Mouse (Mus musculus): ENCODE results near the gene a. TPM values are rescaled to one million over a fixed set of nuclear protein-coding genes. Genes with fewer than 3 reads are reported as not detected.
"Not testable (repeated sequence)": the region's sequence is repeated elsewhere in the genome, so short reads cannot be mapped to it uniquely, and the experiment has no call there.

a gene
- total and polyA plus RNA-seq, 3 experiments: 7.8 to 23.8 (median 10.9) TPM

DNA sequence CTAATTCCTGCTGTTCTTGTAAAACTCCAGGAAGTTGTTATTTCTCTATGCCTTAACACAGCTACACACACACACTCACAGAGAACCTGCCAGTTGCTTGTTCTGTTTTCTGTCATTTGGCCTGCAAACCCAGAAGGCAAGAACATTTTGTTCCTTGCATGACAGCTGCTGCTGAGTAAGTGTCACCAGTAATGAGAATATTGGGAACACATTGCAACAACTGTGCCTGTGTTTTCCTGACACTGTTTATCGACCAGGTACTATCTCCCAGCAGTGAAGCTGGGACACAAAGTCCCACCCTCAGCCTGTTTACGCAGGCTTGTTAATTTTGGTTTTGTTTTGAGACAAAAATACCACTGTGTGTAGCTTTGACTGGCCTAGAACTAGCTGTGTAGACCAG, 261.5 kb downstream of the a start:
- Histone ChIP-seq H3K9me3 (replicated peaks; ENCODE audit: low read length) (no peaks in the 10 kb centered on the region), H3K4me1 (ENCODE audit: control insufficient read depth in 1 of 2, insufficient read depth in 2 of 2) (peaks cover 4 to 47% of the 10 kb centered on the region in 2 experiments), H3K27ac (ENCODE audit: insufficient read depth, low read depth) (no peak overlapping the region), H3K27me3 (replicated peaks) (no peaks in the 10 kb centered on the region), H3K9ac (ENCODE audit: insufficient read depth, low read depth) (no peak overlapping the region), H3K79me2 (replicated peaks; ENCODE audit: control insufficient read depth, extremely low read depth, insufficient read depth, poor library complexity, severe bottlenecking) (peaks cover 15% of the 10 kb centered on the region), H3K4me3 (replicated peaks in 1 of 3; ENCODE audit: low read depth in 2 of 3, low read length in 2 of 3, poor library complexity in 1 of 3) (no peak overlapping the region), H3K4me2 (ENCODE audit: insufficient read depth, low read depth, poor library complexity, severe bottlenecking) (no peak overlapping the region), H3K36me3 (replicated peaks in 1 of 2; ENCODE audit: control insufficient read depth in 1 of 2, insufficient read depth in 1 of 2, low read length in 1 of 2) (peaks cover 2 to 45% of the 10 kb centered on the region in 2 experiments)
- DNase-seq (ENCODE audit: extremely low read depth): no peak
- in situ Hi-C loops (cut with MboI; ENCODE audit: low pct_ligation_motif_present, low pct_unique_long_range_greater_than_20kb, low sequenced_read_pairs): no loop called here
- TF ChIP-seq MXI1 (IDR thresholded peaks at IDR 0.05; ENCODE audit: low read depth, low read length) (no peak), MAFK (IDR thresholded peaks at IDR 0.05; ENCODE audit: insufficient replicate concordance, low read length) (no peak), USF2 (conservative IDR thresholded peaks at IDR 0.05; ENCODE audit: low read depth, low read length) (no peak), IRF4 (IDR thresholded peaks at IDR 0.05; ENCODE audit: low read depth, low read length) (no peak), TBP (conservative IDR thresholded peaks at IDR 0.05; ENCODE audit: low read depth, low read length) (no peak), SMC3 (IDR thresholded peaks at IDR 0.05; ENCODE audit: low read depth, low read length) (no peak), MAX (IDR thresholded peaks at IDR 0.05; ENCODE audit: low read length) (no peak), CHD2 (IDR thresholded peaks at IDR 0.05; ENCODE audit: low read length) (no peak), UBTF (IDR thresholded peaks at IDR 0.05; ENCODE audit: low read depth, low read length) (no peak), JUND (conservative IDR thresholded peaks at IDR 0.05; ENCODE audit: low read depth, low read length) (no peak), KAT2A (IDR thresholded peaks at IDR 0.05; ENCODE audit: insufficient replicate concordance, low read length) (no peak)
- dilution Hi-C loops (cut with MboI; ENCODE audit: extremely low pct_ligation_motif_present, extremely low pct_unique_long_range_greater_than_20kb, low sequenced_read_pairs): no loop called here

DNA sequence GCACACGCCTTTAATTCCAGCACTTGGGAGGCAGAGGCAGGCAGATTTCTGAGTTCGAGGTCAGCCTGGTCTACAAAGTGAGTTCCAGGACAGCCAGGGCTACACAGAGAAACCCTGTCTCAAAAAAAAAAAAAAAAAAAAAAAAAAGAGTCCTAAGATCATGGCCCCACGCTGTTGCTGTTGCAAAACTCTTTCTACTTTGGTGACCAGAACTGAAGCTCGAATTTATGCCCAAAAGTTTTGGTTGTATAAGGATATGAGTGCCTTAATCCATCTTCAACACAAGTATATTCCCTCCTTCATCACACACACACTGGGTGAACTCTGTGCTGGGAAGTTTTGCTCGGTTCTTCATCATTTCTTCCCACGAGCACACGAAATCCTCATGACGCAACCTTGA, 262.3 kb downstream of the a start:
- dilution Hi-C loops (cut with MboI; ENCODE audit: extremely low pct_ligation_motif_present, extremely low pct_unique_long_range_greater_than_20kb, low sequenced_read_pairs); H3K27me3 ChIP-seq (replicated peaks); H3K27ac ChIP-seq (ENCODE audit: insufficient read depth, low read depth); DNase-seq (ENCODE audit: extremely low read depth); H3K4me3 ChIP-seq (replicated peaks in 1 of 3; ENCODE audit: low read depth in 2 of 3, low read length in 2 of 3, poor library complexity in 1 of 3); H3K9me3 ChIP-seq (replicated peaks; ENCODE audit: low read length); in situ Hi-C loops (cut with MboI; ENCODE audit: low pct_ligation_motif_present, low pct_unique_long_range_greater_than_20kb, low sequenced_read_pairs); H3K79me2 ChIP-seq (replicated peaks; ENCODE audit: control insufficient read depth, extremely low read depth, insufficient read depth, poor library complexity, severe bottlenecking); H3K9ac ChIP-seq (ENCODE audit: insufficient read depth, low read depth); H3K4me2 ChIP-seq (ENCODE audit: insufficient read depth, low read depth, poor library complexity, severe bottlenecking): not testable (repeated sequence)
- Histone ChIP-seq H3K36me3 (replicated peaks in 1 of 2; ENCODE audit: control insufficient read depth in 1 of 2, insufficient read depth in 1 of 2, low read length in 1 of 2) (peaks cover 2 to 47% of the 10 kb centered on the region in 2 experiments), H3K4me1 (ENCODE audit: control insufficient read depth in 1 of 2, insufficient read depth in 2 of 2) (peaks cover 4 to 47% of the 10 kb centered on the region in 2 experiments)
- TF ChIP-seq ZNF384 (IDR thresholded peaks at IDR 0.05; ENCODE audit: low read depth, low read length): 0 out of 2 replicates have a peak, but pooled peaks have one; percentile 8

DNA sequence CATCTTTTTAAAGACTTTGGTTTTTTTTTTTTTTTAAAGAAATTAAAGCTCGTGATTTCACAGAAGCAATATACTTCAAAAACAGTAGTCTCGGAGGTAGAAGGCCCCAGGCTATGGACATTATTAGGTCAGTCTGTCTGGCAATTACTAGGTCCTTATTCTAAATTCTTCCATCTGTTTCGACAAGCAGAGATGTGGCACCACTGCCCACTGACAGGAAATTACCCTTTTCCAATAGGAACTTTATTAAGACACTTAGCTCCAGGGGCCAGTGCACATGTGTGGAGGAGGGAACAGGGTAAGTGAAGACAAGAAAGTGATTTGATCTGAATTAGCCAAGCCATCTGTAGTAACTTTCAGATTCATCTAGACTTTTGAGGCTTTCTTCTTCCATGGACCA, 263.5 kb downstream of the a start:
- Histone ChIP-seq H3K36me3 (replicated peaks in 1 of 2; ENCODE audit: control insufficient read depth in 1 of 2, insufficient read depth in 1 of 2, low read length in 1 of 2) (peaks cover 10 to 55% of the 10 kb centered on the region in 2 experiments), H3K27ac (ENCODE audit: insufficient read depth, low read depth) (no peak overlapping the region), H3K9ac (ENCODE audit: insufficient read depth, low read depth) (no peak overlapping the region), H3K4me1 (ENCODE audit: control insufficient read depth in 1 of 2, insufficient read depth in 2 of 2) (peaks cover 4 to 47% of the 10 kb centered on the region in 2 experiments), H3K4me3 (replicated peaks in 1 of 3; ENCODE audit: low read depth in 2 of 3, low read length in 2 of 3, poor library complexity in 1 of 3) (no peak overlapping the region), H3K27me3 (replicated peaks) (no peaks in the 10 kb centered on the region), H3K4me2 (ENCODE audit: insufficient read depth, low read depth, poor library complexity, severe bottlenecking) (no peak overlapping the region), H3K9me3 (replicated peaks; ENCODE audit: low read length) (no peaks in the 10 kb centered on the region), H3K79me2 (replicated peaks; ENCODE audit: control insufficient read depth, extremely low read depth, insufficient read depth, poor library complexity, severe bottlenecking) (no peaks in the 10 kb centered on the region)
- TF ChIP-seq HCFC1 (IDR thresholded peaks at IDR 0.05; ENCODE audit: low read depth, low read length) (no peak), NRF1 (IDR thresholded peaks at IDR 0.05; ENCODE audit: low read depth, low read length) (no peak), EP300 (IDR thresholded peaks at IDR 0.05; ENCODE audit: low read length) (no peak), USF1 (IDR thresholded peaks at IDR 0.05; ENCODE audit: low read depth, low read length) (no peak), ETS1 (conservative IDR thresholded peaks at IDR 0.05; ENCODE audit: low read depth, low read length) (no peak), SIN3A (IDR thresholded peaks at IDR 0.05; ENCODE audit: low read length) (no peak), MEF2A (IDR thresholded peaks at IDR 0.05; ENCODE audit: borderline replicate concordance, low read depth, low read length) (no peak), RAD21 (IDR thresholded peaks at IDR 0.05; ENCODE audit: low read depth, low read length) (no peak), ZKSCAN1 (IDR thresholded peaks at IDR 0.05; ENCODE audit: borderline replicate concordance, low read depth, low read length) (no peak), CHD2 (IDR thresholded peaks at IDR 0.05; ENCODE audit: low read length) (no peak), JUN (IDR thresholded peaks at IDR 0.05; ENCODE audit: insufficient read depth, low read depth, low read length) (no peak), KAT2A (IDR thresholded peaks at IDR 0.05; ENCODE audit: insufficient replicate concordance, low read length) (no peak), POLR2A (IDR thresholded peaks at IDR 0.05; ENCODE audit: low read depth, low read length) (no peak), GABPA (IDR thresholded peaks at IDR 0.05; ENCODE audit: insufficient replicate concordance, low read depth, low read length) (no peak), CHD1 (IDR thresholded peaks at IDR 0.05; ENCODE audit: low read depth, low read length) (no peak), MAX (IDR thresholded peaks at IDR 0.05; ENCODE audit: low read length) (no peak), SMC3 (IDR thresholded peaks at IDR 0.05; ENCODE audit: low read depth, low read length) (no peak), ZMIZ1 (IDR thresholded peaks at IDR 0.05; ENCODE audit: low read depth, low read length) (no peak), MAFK (IDR thresholded peaks at IDR 0.05; ENCODE audit: insufficient replicate concordance, low read length) (no peak)
- in situ Hi-C loops (cut with MboI; ENCODE audit: low pct_ligation_motif_present, low pct_unique_long_range_greater_than_20kb, low sequenced_read_pairs) (no loop called here), dilution Hi-C loops (cut with MboI; ENCODE audit: extremely low pct_ligation_motif_present, extremely low pct_unique_long_range_greater_than_20kb, low sequenced_read_pairs) (no loop called here)
- no peak for DNase-seq (ENCODE audit: extremely low read depth)

Measured in CH12.LX (cell line).